Mouse (Mus musculus): ENCODE data around the gene Gm4981. TPM values are rescaled to one million over a fixed set of nuclear protein-coding genes. Genes with fewer than 3 reads are reported as not detected.

The Gm4981 gene
- polyA plus RNA-seq, 1 experiment from 2014 or later = not detected

- Histone ChIP-seq H3K4me1 (replicated peaks) (no peaks in the 10 kb centered on the region), H3K4me2 (no peak overlapping the region), H3K27ac (no peak overlapping the region), H3K27me3 (no peaks in the 10 kb centered on the region), H3K9ac (no peak overlapping the region), H3K36me3 (no peaks in the 10 kb centered on the region), H3K9me3 (replicated peaks) (0 out of 2 replicates have a peak, but pooled peaks cover 4% of the 10 kb centered on the region), H3K4me3 (no peak overlapping the region)
- 70% methylated on average over 3 of the region's 3 CpGs for WGBS
- ATAC-seq (replicated peaks; ENCODE audit: insufficient number of reproducible peaks, insufficient read depth, low FRiP score, low read depth) = no peak
Observed at GRCm38 (mm10) chr10:58217366-58217765, 19.1 kb downstream of the Gm4981 start.

GRCm38 (mm10) chr10:58215353-58215752 is 21.1 kb downstream of the Gm4981 start:
- H3K27me3 ChIP-seq = no peaks in the 10 kb centered on the region
- 74% methylated on average over 1 of the region's 1 CpGs for WGBS
- no peak overlapping the region for H3K27ac ChIP-seq
- no peak overlapping the region for H3K9ac ChIP-seq
- H3K36me3 ChIP-seq = no peaks in the 10 kb centered on the region
- ATAC-seq (replicated peaks; ENCODE audit: insufficient number of reproducible peaks, insufficient read depth, low FRiP score, low read depth) = no peak
- 0 out of 2 replicates have a peak, but pooled peaks cover 4% of the 10 kb centered on the region for H3K9me3 ChIP-seq (replicated peaks)
- no peaks in the 10 kb centered on the region for H3K4me1 ChIP-seq (replicated peaks)
- H3K4me2 ChIP-seq = no peak overlapping the region
- no peak overlapping the region for H3K4me3 ChIP-seq

GRCm38 (mm10) chr10:58214934-58215333 is 21.6 kb downstream of the Gm4981 start:
- no peaks in the 10 kb centered on the region for H3K36me3 ChIP-seq
- H3K9ac ChIP-seq = no peak overlapping the region
- H3K4me1 ChIP-seq (replicated peaks) = no peaks in the 10 kb centered on the region
- ATAC-seq (replicated peaks; ENCODE audit: insufficient number of reproducible peaks, insufficient read depth, low FRiP score, low read depth) = no peak; the same call in 1 of the 2 replicates
- 0 out of 2 replicates have a peak, but pooled peaks cover 4% of the 10 kb centered on the region for H3K9me3 ChIP-seq (replicated peaks)
- H3K4me2 ChIP-seq = no peak overlapping the region
- no peak overlapping the region for H3K4me3 ChIP-seq
- H3K27me3 ChIP-seq = no peaks in the 10 kb centered on the region
- 70% methylated on average over 5 of the region's 5 CpGs for WGBS
- H3K27ac ChIP-seq = no peak overlapping the region

GRCm38 (mm10) chr10:58214497-58214896 is 22.0 kb downstream of the Gm4981 start:
- no peak for ATAC-seq (replicated peaks; ENCODE audit: insufficient number of reproducible peaks, insufficient read depth, low FRiP score, low read depth)

GRCm38 (mm10) chr10:58212230-58212629 is 24.3 kb downstream of the Gm4981 start:
- no peak overlapping the region for H3K4me2 ChIP-seq
- WGBS = 66% methylated on average over 7 of the region's 7 CpGs
- no peak for ATAC-seq (replicated peaks; ENCODE audit: insufficient number of reproducible peaks, insufficient read depth, low FRiP score, low read depth)
- no peak overlapping the region for H3K9ac ChIP-seq
- no peaks in the 10 kb centered on the region for H3K36me3 ChIP-seq
- no peak overlapping the region for H3K27ac ChIP-seq
- 0 out of 2 replicates have a peak, but pooled peaks cover 4% of the 10 kb centered on the region for H3K9me3 ChIP-seq (replicated peaks)
- no peaks in the 10 kb centered on the region for H3K27me3 ChIP-seq
- H3K4me1 ChIP-seq (replicated peaks) = no peaks in the 10 kb centered on the region
- H3K4me3 ChIP-seq = no peak overlapping the region

More at GRCm38 (mm10) chr10:58214497-58214896, 22.0 kb downstream of the Gm4981 start:
- H3K4me2 ChIP-seq = no peak overlapping the region
- H3K36me3 ChIP-seq = no peaks in the 10 kb centered on the region
- no peaks in the 10 kb centered on the region for H3K4me1 ChIP-seq (replicated peaks)
- 0 out of 2 replicates have a peak, but pooled peaks cover 4% of the 10 kb centered on the region for H3K9me3 ChIP-seq (replicated peaks)
- H3K4me3 ChIP-seq = no peak overlapping the region
- H3K27ac ChIP-seq = no peak overlapping the region
- H3K9ac ChIP-seq = no peak overlapping the region
- H3K27me3 ChIP-seq = no peaks in the 10 kb centered on the region

GRCm38 (mm10) chr10:58211213-58211612 is 25.3 kb downstream of the Gm4981 start:
- Histone ChIP-seq H3K36me3 (no peaks in the 10 kb centered on the region), H3K9ac (no peak overlapping the region), H3K9me3 (replicated peaks) (0 out of 2 replicates have a peak, but pooled peaks cover 9% of the 10 kb centered on the region), H3K4me2 (no peak overlapping the region), H3K4me1 (replicated peaks) (no peaks in the 10 kb centered on the region), H3K27ac (no peak overlapping the region), H3K27me3 (no peaks in the 10 kb centered on the region), H3K4me3 (no peak overlapping the region)
- 75% methylated on average over 2 of the region's 2 CpGs for WGBS
- ATAC-seq (replicated peaks; ENCODE audit: insufficient number of reproducible peaks, insufficient read depth, low FRiP score, low read depth) = no peak

GRCm38 (mm10) chr10:58210514-58210913 is 26.0 kb downstream of the Gm4981 start:
- no peak overlapping the region for H3K27ac ChIP-seq
- no peaks in the 10 kb centered on the region for H3K4me1 ChIP-seq (replicated peaks)
- no peak for ATAC-seq (replicated peaks; ENCODE audit: insufficient number of reproducible peaks, insufficient read depth, low FRiP score, low read depth)
- no peak overlapping the region for H3K4me3 ChIP-seq
- no peaks in the 10 kb centered on the region for H3K27me3 ChIP-seq
- no peak overlapping the region for H3K4me2 ChIP-seq
- H3K36me3 ChIP-seq = no peaks in the 10 kb centered on the region
- H3K9me3 ChIP-seq (replicated peaks) = 0 out of 2 replicates have a peak, but pooled peaks cover 7% of the 10 kb centered on the region
- H3K9ac ChIP-seq = no peak overlapping the region
- 50% methylated on average over 1 of the region's 1 CpGs for WGBS

- H3K4me1 ChIP-seq (replicated peaks) = no peaks in the 10 kb centered on the region
- H3K4me3 ChIP-seq = no peak overlapping the region
- H3K4me2 ChIP-seq = no peak overlapping the region
- no peaks in the 10 kb centered on the region for H3K27me3 ChIP-seq
- WGBS = 58% methylated on average over 2 of the region's 2 CpGs
- ATAC-seq (replicated peaks; ENCODE audit: insufficient number of reproducible peaks, insufficient read depth, low FRiP score, low read depth) = no peak
- H3K27ac ChIP-seq = no peak overlapping the region
- H3K9ac ChIP-seq = no peak overlapping the region
- H3K9me3 ChIP-seq (replicated peaks) = 0 out of 2 replicates have a peak, but pooled peaks cover 7% of the 10 kb centered on the region
- H3K36me3 ChIP-seq = no peaks in the 10 kb centered on the region
Observed at GRCm38 (mm10) chr10:58209710-58210467, 26.6 kb downstream of the Gm4981 start.

- 74% methylated on average over 4 of the region's 4 CpGs for WGBS
- Histone ChIP-seq H3K27me3 (no peaks in the 10 kb centered on the region), H3K4me1 (replicated peaks) (no peaks in the 10 kb centered on the region), H3K36me3 (no peaks in the 10 kb centered on the region), H3K9me3 (replicated peaks) (0 out of 2 replicates have a peak, but pooled peaks cover 7% of the 10 kb centered on the region), H3K4me2 (no peak overlapping the region), H3K9ac (no peak overlapping the region), H3K27ac (no peak overlapping the region), H3K4me3 (no peak overlapping the region)
- peak; percentile 27; the same call in 1 of the 2 replicates for ATAC-seq (replicated peaks; ENCODE audit: insufficient number of reproducible peaks, insufficient read depth, low FRiP score, low read depth)
Observed at GRCm38 (mm10) chr10:58206639-58207404, 29.7 kb downstream of the Gm4981 start.

GRCm38 (mm10) chr10:58205986-58206385 is 30.5 kb downstream of the Gm4981 start:
- 24% methylated on average over 1 of the region's 1 CpGs for WGBS
- no peak; the same call in 1 of the 2 replicates for ATAC-seq (replicated peaks; ENCODE audit: insufficient number of reproducible peaks, insufficient read depth, low FRiP score, low read depth)
- H3K4me2 ChIP-seq = no peak overlapping the region

More at GRCm38 (mm10) chr10:58205986-58206385, 30.5 kb downstream of the Gm4981 start:
- H3K4me3 ChIP-seq = no peak overlapping the region
- 0 out of 2 replicates have a peak, but pooled peaks cover 7% of the 10 kb centered on the region for H3K9me3 ChIP-seq (replicated peaks)
- H3K9ac ChIP-seq = no peak overlapping the region
- H3K36me3 ChIP-seq = no peaks in the 10 kb centered on the region
- no peaks in the 10 kb centered on the region for H3K27me3 ChIP-seq
- H3K4me1 ChIP-seq (replicated peaks) = no peaks in the 10 kb centered on the region
- no peak overlapping the region for H3K27ac ChIP-seq

Data from heart, embryonic 15.5 days (tissue).